Mouse (Mus musculus) heart, postnatal 0 days (tissue): ENCODE measurements around the gene Prkag3. TPM values are rescaled to one million over a fixed set of nuclear protein-coding genes. Genes with fewer than 3 reads are reported as not detected.
A peak's percentile ranks its signal among the peaks of the same experiment; 100 is the strongest.

Experiments used
- ATAC-seq: fragments of 200-750 bp; cut with Nextera tagmentation; 2 replicates; pipeline ENCODE4 v1.8.0; 2017; ENCODE audit warnings: low read depth, moderate number of reproducible peaks, moderate library complexity; ENCODE audit not compliant: insufficient read depth
- DNase-seq: peaks from one replicate; pipeline ENCODE4 v3.0.0-alpha.2; 2016; ENCODE audit warnings: low spot score
- H3K27ac ChIP-seq: fragments of 300-500 bp; sonication (generic); 2 replicates; pipeline ENCODE4 v1.5.1; 2014; ENCODE audit warnings: low read depth, mild to moderate bottlenecking
- H3K27me3 ChIP-seq: fragments of 300-500 bp; sonication (generic); 2 replicates; pipeline ENCODE4 v1.6.1; 2014; ENCODE audit warnings: low read length, mixed read lengths; ENCODE audit not compliant: control insufficient read depth, insufficient read depth
- H3K36me3 ChIP-seq: fragments of 300-500 bp; sonication (generic); replicated peaks from 2 replicates; pipeline ENCODE4 v1.6.1; 2014; ENCODE audit warnings: low read length, mixed read lengths; ENCODE audit not compliant: control insufficient read depth, insufficient read depth
- H3K4me1 ChIP-seq: fragments of 300-500 bp; sonication (generic); 2 replicates; pipeline ENCODE4 v1.6.1; 2014; ENCODE audit warnings: antibody characterized with exemption; ENCODE audit not compliant: control insufficient read depth, insufficient read depth
- H3K4me2 ChIP-seq: fragments of 300-500 bp; sonication (generic); 2 replicates; pipeline ENCODE4 v1.6.1; 2014; ENCODE audit warnings: low read depth, mild to moderate bottlenecking, low read length, moderate library complexity
- H3K4me3 ChIP-seq: fragments of 300-500 bp; sonication (generic); 2 replicates; pipeline ENCODE4 v1.5.1; 2014; ENCODE audit warnings: low read depth, low read length
- H3K9ac ChIP-seq: fragments of 300-500 bp; sonication (generic); replicated peaks from 2 replicates; pipeline ENCODE4 v1.6.1; 2014; ENCODE audit warnings: low read depth, low read length, mixed read lengths
- H3K9me3 ChIP-seq: fragments of 300-500 bp; sonication (generic); replicated peaks from 2 replicates; pipeline ENCODE4 v1.6.1; 2016; ENCODE audit warnings: low read length; ENCODE audit not compliant: control insufficient read depth
- CTCF ChIP-seq: IDR thresholded peaks from 2 replicates; pipeline ENCODE4 v1.5.1; 2016; ENCODE audit warnings: antibody characterized with exemption, control low read depth, low read depth
- EP300 ChIP-seq: IDR thresholded peaks from 2 replicates; pipeline ENCODE4 v1.6.1; 2016; ENCODE audit warnings: antibody characterized with exemption, low read depth
- WGBS: fragments of 180-500 bp; shearing (Covaris S2); extraction: QIAGEN DNeasy Blood & Tissue Kit; methylation state at CpG from one replicate; pipeline ENCODE4 v1.1.7; 2014; 5-methylcytosine and 5-hydroxymethylcytosine counted together
- polyA plus RNA-seq: library from polyadenylated mRNA; unstranded; fragments of >200 nt; fragmentation: Nextera tagmentation; extraction: Ambion mirVana; gene quantifications from 2 replicates; pipeline ENCODE4 v1.2.1, GENCODE M21; 2015
- total RNA-seq: library from RNA; depleted of rRNA; stranded (reverse); fragments of >200 nt; gene quantifications from 2 replicates; pipeline ENCODE4 v1.2.3, GENCODE M21; 2014; ENCODE audit warnings: low replicate concordance

Gene Prkag3
- total and polyA plus RNA-seq, 2 experiments from 2014 or later = 2.0 to 9.6 TPM

DNA sequence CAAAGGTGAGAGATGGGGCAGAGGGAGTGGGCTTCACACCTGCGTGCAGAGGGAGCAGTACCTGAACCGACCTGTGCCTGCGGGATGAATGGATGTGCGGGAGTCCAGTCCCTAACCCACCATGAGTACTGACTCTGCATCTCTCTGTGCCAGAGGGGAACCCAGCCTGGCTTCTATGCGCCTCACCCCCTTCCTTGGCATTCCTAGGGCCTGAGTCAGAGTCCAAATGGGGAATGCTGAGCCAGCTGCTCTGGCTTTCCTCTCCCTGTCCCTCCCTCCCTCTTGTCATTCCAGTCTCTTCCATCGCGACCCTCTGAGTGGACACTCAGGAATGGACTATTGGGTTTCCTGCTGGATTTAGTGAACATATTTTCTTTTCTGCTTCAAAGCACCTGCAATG lies 280 bp upstream of the Prkag3 start:
- peak overlapping the region; percentile 38 for H3K9ac ChIP-seq

DNA sequence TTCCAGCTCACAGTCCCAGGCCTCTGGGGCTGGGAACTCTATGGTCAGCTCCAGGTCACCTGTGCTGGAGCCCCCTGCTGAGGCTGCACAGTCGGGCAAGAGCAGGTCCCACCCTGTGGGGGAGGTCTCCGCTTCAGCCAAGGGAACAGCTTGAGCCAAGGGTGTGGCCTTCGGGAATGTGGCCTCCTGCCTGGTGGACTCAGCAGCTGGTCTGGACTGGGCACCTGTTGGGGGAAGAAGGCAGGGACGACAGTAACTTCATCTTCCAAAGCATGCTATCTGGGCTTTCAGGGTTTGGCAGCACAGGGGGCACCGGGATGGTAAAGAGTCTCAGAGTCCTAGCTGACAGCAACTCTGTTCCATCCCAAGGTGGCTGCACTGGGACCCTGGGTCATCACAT lies 1.7 kb downstream of the Prkag3 start:
- no peaks in the 10 kb centered on the region for H3K9me3 ChIP-seq
- ATAC-seq (no peak), DNase-seq (no peak)
- no peaks in the 10 kb centered on the region for H3K27me3 ChIP-seq
- no peaks in the 10 kb centered on the region; the same call in 1 of the 2 replicates for H3K4me1 ChIP-seq
- 66% methylated on average over 5 of the region's 5 CpGs for WGBS
- no peaks in the 10 kb centered on the region for H3K36me3 ChIP-seq
- no peak for TF ChIP-seq EP300
- TF ChIP-seq CTCF = no peak
- H3K27ac ChIP-seq = no peak overlapping the region
- no peak overlapping the region for H3K4me3 ChIP-seq
- no peak overlapping the region for H3K4me2 ChIP-seq
- H3K9ac ChIP-seq = no peak overlapping the region

More for the DNA sequence above, 280 bp upstream of the Prkag3 start:
- no peaks in the 10 kb centered on the region for H3K36me3 ChIP-seq
- no peaks in the 10 kb centered on the region for H3K9me3 ChIP-seq
- H3K4me2 ChIP-seq = peak overlapping the region; percentile 55
- H3K4me3 ChIP-seq = peak overlapping the region; percentile 36
- DNase-seq (peak; percentile 91), ATAC-seq (peak; percentile 94)
- H3K27ac ChIP-seq = peak overlapping the region; percentile 81
- H3K4me1 ChIP-seq = no peaks in the 10 kb centered on the region; the same call in 1 of the 2 replicates
- TF ChIP-seq EP300 = 0 out of 2 replicates have a peak, but pooled peaks have one; percentile 42
- no peak for TF ChIP-seq CTCF
- H3K27me3 ChIP-seq = no peaks in the 10 kb centered on the region
- WGBS = 13% methylated on average over 7 of the region's 7 CpGs

DNA sequence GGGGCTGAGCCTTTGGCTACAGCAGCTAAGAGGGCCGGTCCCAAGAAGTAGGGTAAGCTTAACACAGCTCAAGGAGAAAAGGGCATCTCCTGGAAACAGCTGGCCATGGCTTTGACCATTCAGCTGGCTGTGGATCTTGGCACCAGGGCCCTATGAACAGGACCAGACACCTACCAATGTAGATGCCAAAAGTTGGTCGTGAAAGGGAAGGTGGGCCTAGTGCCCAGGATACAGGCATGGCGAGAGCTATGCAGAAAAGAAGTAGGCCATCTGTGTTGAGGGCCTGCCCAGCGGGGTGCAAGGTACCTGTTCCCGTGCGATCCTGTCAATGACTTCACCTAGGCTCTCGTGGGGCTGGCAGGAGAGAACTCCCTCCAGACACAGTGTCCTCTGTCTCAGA lies 8.2 kb downstream of the Prkag3 start:
- Histone ChIP-seq H3K9me3 (no peaks in the 10 kb centered on the region), H3K4me2 (no peak overlapping the region), H3K27me3 (no peaks in the 10 kb centered on the region), H3K4me3 (no peak overlapping the region), H3K9ac (no peak overlapping the region), H3K27ac (no peak overlapping the region), H3K36me3 (no peaks in the 10 kb centered on the region), H3K4me1 (no peaks in the 10 kb centered on the region)
- ATAC-seq = no peak
- no peak for DNase-seq
- WGBS = 74% methylated on average over 7 of the region's 7 CpGs
- TF ChIP-seq CTCF = no peak
- no peak for TF ChIP-seq EP300

DNA sequence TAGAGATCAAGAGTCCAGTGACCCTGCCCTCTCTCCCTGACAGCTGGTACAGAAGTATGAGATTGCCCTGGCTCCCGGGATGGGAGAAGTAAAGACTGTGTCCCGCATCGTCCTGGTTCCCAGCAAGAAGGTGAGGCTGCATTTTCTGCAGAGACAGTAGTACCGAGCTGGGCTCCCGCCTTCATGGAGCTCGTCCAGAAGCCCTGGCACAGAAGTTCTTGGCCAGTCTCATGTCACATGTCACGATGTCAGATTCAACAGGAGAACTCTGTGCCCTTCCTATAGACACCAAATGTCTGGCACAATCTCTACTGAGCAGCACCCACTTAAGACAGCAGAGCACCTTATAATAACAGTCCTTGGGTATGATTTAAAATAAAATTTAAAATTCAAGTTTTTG lies 11.5 kb downstream of the Prkag3 start:
- H3K4me2 ChIP-seq = no peak overlapping the region
- no peaks in the 10 kb centered on the region for H3K27me3 ChIP-seq
- no peaks in the 10 kb centered on the region for H3K36me3 ChIP-seq
- no peaks in the 10 kb centered on the region for H3K4me1 ChIP-seq
- H3K27ac ChIP-seq = no peak overlapping the region
- no peak overlapping the region for H3K4me3 ChIP-seq
- no peak for DNase-seq
- H3K9me3 ChIP-seq = no peaks in the 10 kb centered on the region
- WGBS = 57% methylated on average over 7 of the region's 7 CpGs
- peak; percentile 24; the same call in 1 of the 2 replicates for ATAC-seq
- TF ChIP-seq EP300 (no peak), CTCF (no peak)
- no peak overlapping the region for H3K9ac ChIP-seq

DNA sequence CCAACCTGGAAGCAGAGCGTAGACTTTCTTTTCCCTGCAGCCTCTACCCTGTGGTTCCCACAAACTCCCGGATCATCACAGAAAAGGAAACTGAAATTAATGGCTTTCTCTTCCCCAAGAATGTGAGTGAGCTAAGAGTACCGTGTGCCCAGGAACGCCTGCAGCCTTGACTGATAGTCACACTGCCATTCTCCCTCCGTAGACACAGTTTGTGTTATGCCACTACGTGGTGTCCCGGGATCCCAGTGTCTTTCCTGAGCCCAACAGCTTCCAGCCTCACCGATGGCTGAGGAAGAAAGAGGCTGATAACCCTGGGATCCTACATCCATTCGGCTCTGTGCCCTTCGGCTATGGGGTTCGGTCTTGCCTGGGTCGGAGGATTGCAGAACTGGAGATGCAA lies 12.0 kb downstream of the Prkag3 start:
- no peak for TF ChIP-seq CTCF
- TF ChIP-seq EP300 = no peak
- ATAC-seq (no peak), DNase-seq (no peak)
- H3K27me3 ChIP-seq = no peaks in the 10 kb centered on the region
- H3K9ac ChIP-seq = no peak overlapping the region
- no peak overlapping the region for H3K4me2 ChIP-seq
- no peaks in the 10 kb centered on the region for H3K36me3 ChIP-seq
- WGBS = 84% methylated on average over 12 of the region's 12 CpGs
- H3K4me3 ChIP-seq = no peak overlapping the region
- no peaks in the 10 kb centered on the region for H3K4me1 ChIP-seq
- H3K9me3 ChIP-seq = no peaks in the 10 kb centered on the region
- no peak overlapping the region for H3K27ac ChIP-seq

DNA sequence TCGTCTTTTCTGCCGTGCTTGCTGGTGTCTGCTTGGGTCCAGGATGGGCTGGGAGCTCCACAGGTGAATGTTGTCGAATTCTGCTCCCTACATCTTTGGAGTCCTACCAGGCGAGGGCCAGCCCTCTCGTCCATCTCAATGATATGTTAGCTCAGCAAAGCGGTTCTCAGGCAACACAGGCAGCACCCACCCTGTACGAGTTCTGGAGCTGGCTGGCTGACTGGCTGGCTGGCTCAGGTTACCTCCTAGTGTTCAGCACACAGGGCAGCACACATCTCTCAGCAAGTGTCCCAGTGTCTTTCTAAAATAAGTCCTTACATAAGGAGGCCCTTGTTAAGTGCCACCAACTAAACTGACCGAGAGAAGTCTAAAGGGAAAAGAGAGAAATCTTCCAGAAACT lies 20.6 kb downstream of the Prkag3 start:
- TF ChIP-seq CTCF (no peak), EP300 (no peak)
- ATAC-seq = no peak
- Histone ChIP-seq H3K27ac (no peak overlapping the region), H3K4me1 (no peaks in the 10 kb centered on the region), H3K36me3 (no peaks in the 10 kb centered on the region), H3K9me3 (no peaks in the 10 kb centered on the region), H3K4me3 (no peak overlapping the region), H3K9ac (no peak overlapping the region), H3K27me3 (no peaks in the 10 kb centered on the region), H3K4me2 (no peak overlapping the region)
- no peak for DNase-seq
- 71% methylated on average over 8 of the region's 8 CpGs for WGBS
